Mouse (Mus musculus) myocyte (in vitro differentiated cells): ENCODE data around the gene Cad. TPM values are rescaled to one million over a fixed set of nuclear protein-coding genes. Genes with fewer than 3 reads are reported as not detected.

Source experiments
- H3K27me3 ChIP-seq: one replicate; pipeline ENCODE4 v1.6.1; 2011; ENCODE audit not compliant: control insufficient read depth, insufficient read depth, insufficient read length
- H3K36me3 ChIP-seq: one replicate; pipeline ENCODE4 v1.6.1; 2011; ENCODE audit not compliant: control insufficient read depth, insufficient read depth
- H3K4me2 ChIP-seq: one replicate; pipeline ENCODE4 v1.6.1; 2011; ENCODE audit warnings: low read depth, control low read depth
- H3K4me3 ChIP-seq: one replicate; pipeline ENCODE4 v1.5.1; 2011; ENCODE audit warnings: mild to moderate bottlenecking, control low read depth, moderate library complexity
- H3K79me2 ChIP-seq: one replicate; pipeline ENCODE4 v1.6.1; 2011; ENCODE audit not compliant: control insufficient read depth, insufficient read depth
- H3ac ChIP-seq: one replicate; pipeline ENCODE4 v1.6.1; 2011; ENCODE audit not compliant: control insufficient read depth, insufficient read length
- CEBPB ChIP-seq: IDR thresholded peaks from 2 replicates; pipeline ENCODE4 v1.6.1; 2011; ENCODE audit warnings: mild to moderate bottlenecking, moderate library complexity; ENCODE audit not compliant: poor library complexity, insufficient read depth, severe bottlenecking
- E2F4 ChIP-seq: IDR thresholded peaks from one replicate; pipeline ENCODE4 v1.6.1; 2011; ENCODE audit warnings: mild to moderate bottlenecking, control low read depth, moderate library complexity; ENCODE audit not compliant: insufficient read depth
- MAX ChIP-seq: IDR thresholded peaks from one replicate; pipeline ENCODE4 v1.6.1; 2011; ENCODE audit warnings: low read depth, mild to moderate bottlenecking, control low read depth
- MYOD1 ChIP-seq, 3 experiments: IDR thresholded peaks; one replicate each; pipeline ENCODE4 v1.6.1; 2011; ENCODE audit warnings: control low read depth in 2 of 3, low read depth in 2 of 3, mild to moderate bottlenecking in 2 of 3, moderate library complexity in 1 of 3; ENCODE audit not compliant: insufficient read length in 2 of 3, control insufficient read depth in 1 of 3
- MYOG ChIP-seq, 3 experiments: IDR thresholded peaks; one replicate each; pipeline ENCODE4 v1.6.1; 2011; ENCODE audit warnings: control low read depth in 2 of 3, low read depth in 2 of 3, mild to moderate bottlenecking in 2 of 3; ENCODE audit not compliant: insufficient read length in 2 of 3, control insufficient read depth in 1 of 3, insufficient read depth in 1 of 3
- POLR2A ChIP-seq: IDR thresholded peaks from one replicate; pipeline ENCODE4 v1.6.1; 2011; ENCODE audit warnings: low read depth, mild to moderate bottlenecking, control low read depth, moderate library complexity; ENCODE audit not compliant: insufficient read length
- POLR2AphosphoS2 ChIP-seq: IDR thresholded peaks from one replicate; pipeline ENCODE4 v1.6.1; 2011; ENCODE audit warnings: low read depth, control low read depth; ENCODE audit not compliant: insufficient read length
- REST ChIP-seq: IDR thresholded peaks from one replicate; pipeline ENCODE4 v1.6.1; 2011; ENCODE audit warnings: mild to moderate bottlenecking, control low read depth, moderate library complexity; ENCODE audit not compliant: insufficient read depth, insufficient read length
- SRF ChIP-seq: IDR thresholded peaks from one replicate; pipeline ENCODE4 v1.6.1; 2011; ENCODE audit warnings: low read depth; ENCODE audit not compliant: control insufficient read depth, insufficient read length
- TCF12 ChIP-seq: IDR thresholded peaks from one replicate; pipeline ENCODE4 v1.6.1; 2011; ENCODE audit warnings: mild to moderate bottlenecking, control low read depth; ENCODE audit not compliant: poor library complexity, insufficient read depth, severe bottlenecking
- TCF3 ChIP-seq: IDR thresholded peaks from one replicate; pipeline ENCODE4 v1.6.1; 2011; ENCODE audit warnings: low read depth, control low read depth; ENCODE audit not compliant: insufficient read length
- USF1 ChIP-seq: IDR thresholded peaks from one replicate; pipeline ENCODE4 v1.6.1; 2011; ENCODE audit warnings: low read depth, mild to moderate bottlenecking, control low read depth, moderate library complexity
- polyA plus RNA-seq: library from polyadenylated mRNA; unstranded; fragments of >200 nt; fragmentation: generic; extraction: Trizol; gene quantifications from one replicate; pipeline ENCODE4 v1.2.1, GENCODE M21; 2012; ENCODE audit warnings: missing spikeins

Cad gene
- polyA plus RNA-seq, 1 experiment: 31.5 TPM

DNA sequence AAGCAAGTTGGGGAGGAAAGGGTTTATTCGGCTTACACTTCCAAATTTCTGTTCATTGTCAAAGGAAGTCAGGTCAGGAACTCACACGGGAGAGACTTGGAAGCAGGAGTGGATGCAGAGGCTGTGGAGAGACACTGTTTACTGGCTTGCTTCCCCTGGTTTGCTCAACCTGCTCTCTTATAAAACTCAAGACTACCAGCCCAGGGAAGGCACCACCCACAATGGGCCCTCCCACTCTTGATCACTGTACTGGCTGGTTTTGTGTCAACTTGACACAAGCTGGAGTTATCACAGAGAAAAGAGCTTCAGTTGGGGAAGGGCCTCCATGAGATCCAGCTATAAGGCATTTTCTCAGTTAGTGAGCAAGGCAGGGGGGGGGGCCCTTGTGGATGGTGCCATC is 16.5 kb downstream of the Cad start:
- no peak overlapping the region for H3K4me2 ChIP-seq
- H3K79me2 ChIP-seq: no peaks in the 10 kb centered on the region
- no peak overlapping the region for H3K4me3 ChIP-seq
- TF ChIP-seq SRF: no peak
- no peak for TF ChIP-seq POLR2A
- no peak for TF ChIP-seq TCF3
- TF ChIP-seq REST: no peak
- TF ChIP-seq TCF12: no peak
- TF ChIP-seq USF1: no peak
- no peak for TF ChIP-seq CEBPB
- no peak for TF ChIP-seq POLR2AphosphoS2
- TF ChIP-seq MYOD1 (IDR thresholded peaks at IDR 0.05; ENCODE audit: control insufficient read depth in 1 of 3, insufficient read length in 2 of 3, low read depth in 2 of 3): no peak
- TF ChIP-seq MYOG (IDR thresholded peaks at IDR 0.05; ENCODE audit: control insufficient read depth in 1 of 3, insufficient read depth in 1 of 3, insufficient read length in 2 of 3, low read depth in 2 of 3): no peak
- no peak for TF ChIP-seq MAX
- TF ChIP-seq E2F4: no peak
- H3ac ChIP-seq: no peak overlapping the region
- peaks cover 6% of the 10 kb centered on the region for H3K36me3 ChIP-seq
- H3K27me3 ChIP-seq: no peaks in the 10 kb centered on the region

DNA sequence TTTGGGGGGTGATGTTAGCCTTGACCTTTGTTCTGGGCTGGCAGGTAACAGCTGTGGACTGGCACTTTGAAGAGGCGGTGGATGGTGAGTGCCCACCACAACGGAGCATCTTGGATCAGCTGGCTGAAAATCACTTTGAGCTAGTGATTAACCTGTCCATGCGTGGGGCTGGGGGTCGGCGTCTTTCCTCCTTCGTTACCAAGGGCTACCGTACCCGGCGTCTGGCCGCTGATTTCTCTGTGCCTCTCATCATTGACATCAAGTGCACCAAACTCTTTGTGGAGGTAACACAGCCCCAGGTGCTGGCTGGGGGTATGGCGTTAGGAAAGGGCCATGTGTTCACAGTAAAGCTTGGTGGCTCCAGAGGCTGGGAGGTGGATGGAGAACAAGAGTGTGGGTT is 17.2 kb downstream of the Cad start:
- TF ChIP-seq REST (no peak), MYOD1 (IDR thresholded peaks at IDR 0.05; ENCODE audit: control insufficient read depth in 1 of 3, insufficient read length in 2 of 3, low read depth in 2 of 3) (no peak), MYOG (IDR thresholded peaks at IDR 0.05; ENCODE audit: control insufficient read depth in 1 of 3, insufficient read depth in 1 of 3, insufficient read length in 2 of 3, low read depth in 2 of 3) (no peak), SRF (no peak), E2F4 (no peak), POLR2AphosphoS2 (no peak), MAX (no peak), TCF12 (no peak), CEBPB (no peak), POLR2A (no peak), USF1 (no peak), TCF3 (no peak)
- Histone ChIP-seq H3K27me3 (no peaks in the 10 kb centered on the region), H3ac (no peak overlapping the region), H3K36me3 (peaks cover 6% of the 10 kb centered on the region), H3K4me3 (no peak overlapping the region), H3K4me2 (no peak overlapping the region), H3K79me2 (no peaks in the 10 kb centered on the region)

DNA sequence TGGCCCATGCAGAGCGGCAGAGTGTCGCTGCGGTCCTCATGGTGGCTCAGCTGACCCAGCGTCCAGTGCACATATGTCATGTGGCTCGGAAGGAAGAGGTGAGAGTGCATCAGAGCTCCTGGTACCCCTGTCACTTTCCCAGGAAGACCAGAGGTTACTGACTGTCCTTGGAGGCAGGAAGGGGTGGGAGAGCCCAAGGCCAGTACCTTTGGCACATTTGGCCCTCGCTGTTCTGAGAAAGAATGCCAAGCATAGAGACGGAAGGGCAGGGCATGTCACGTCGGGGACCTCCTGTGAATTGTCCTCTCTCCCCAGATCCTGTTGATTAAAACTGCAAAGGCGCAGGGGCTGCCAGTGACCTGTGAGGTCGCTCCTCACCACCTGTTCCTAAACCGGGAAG is 18.6 kb downstream of the Cad start:
- peaks cover 1% of the 10 kb centered on the region for H3K36me3 ChIP-seq
- H3K4me3 ChIP-seq: no peak overlapping the region
- no peaks in the 10 kb centered on the region for H3K79me2 ChIP-seq
- H3K27me3 ChIP-seq: no peaks in the 10 kb centered on the region
- no peak for TF ChIP-seq TCF3
- no peak for TF ChIP-seq MYOG (IDR thresholded peaks at IDR 0.05; ENCODE audit: control insufficient read depth in 1 of 3, insufficient read depth in 1 of 3, insufficient read length in 2 of 3, low read depth in 2 of 3)
- TF ChIP-seq TCF12: no peak
- TF ChIP-seq CEBPB: no peak
- no peak for TF ChIP-seq SRF
- TF ChIP-seq REST: no peak
- no peak for TF ChIP-seq E2F4
- TF ChIP-seq USF1: no peak
- no peak for TF ChIP-seq POLR2AphosphoS2
- no peak for TF ChIP-seq MAX
- no peak overlapping the region for H3K4me2 ChIP-seq
- H3ac ChIP-seq: no peak overlapping the region

DNA sequence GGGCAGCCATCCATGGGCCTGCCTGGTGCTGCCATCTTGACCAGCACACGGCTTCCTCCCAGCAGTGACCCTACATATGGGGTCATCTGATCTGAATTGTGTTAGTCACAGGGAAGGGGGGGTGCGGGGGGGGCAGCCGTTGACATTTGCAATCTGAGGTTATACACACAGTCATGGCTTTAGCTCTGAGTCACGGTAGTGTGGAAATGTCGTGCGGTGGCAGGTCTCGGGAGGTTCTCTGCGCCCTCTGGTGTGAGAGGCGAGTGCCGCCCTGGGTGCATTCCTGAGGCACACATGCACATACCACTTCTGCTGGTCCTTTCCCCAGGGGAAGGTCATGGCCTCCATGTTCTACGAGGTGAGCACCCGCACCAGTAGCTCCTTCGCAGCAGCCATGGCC is 21.8 kb downstream of the Cad start:
- no peak overlapping the region for H3K4me3 ChIP-seq
- H3K4me2 ChIP-seq: no peak overlapping the region
- no peaks in the 10 kb centered on the region for H3K79me2 ChIP-seq
- no peaks in the 10 kb centered on the region for H3K27me3 ChIP-seq
- H3ac ChIP-seq: no peak overlapping the region
- H3K36me3 ChIP-seq: no peaks in the 10 kb centered on the region
- TF ChIP-seq REST (no peak), MAX (no peak), POLR2AphosphoS2 (no peak), USF1 (no peak), TCF3 (no peak), MYOG (IDR thresholded peaks at IDR 0.05; ENCODE audit: control insufficient read depth in 1 of 3, insufficient read depth in 1 of 3, insufficient read length in 2 of 3, low read depth in 2 of 3) (no peak), TCF12 (no peak)
